Mouse (Mus musculus) hindbrain, embryonic 12.5 days (tissue): ENCODE results near the gene Synpo2l. TPM values are rescaled to one million over a fixed set of nuclear protein-coding genes. Genes with fewer than 3 reads are reported as not detected.

Experiments
- ATAC-seq: fragments of 200-750 bp; cut with Nextera tagmentation; 2 replicates; pipeline ENCODE4 v1.8.0; 2017; ENCODE audit warnings: moderate TSS enrichment; ENCODE audit not compliant: low FRiP score
- H3K27ac ChIP-seq: fragments of 300-500 bp; sonication (generic); 2 replicates; pipeline ENCODE4 v1.5.1; 2016; ENCODE audit warnings: mild to moderate bottlenecking
- H3K27me3 ChIP-seq: fragments of 300-500 bp; sonication (generic); 2 replicates; pipeline ENCODE4 v1.6.1; 2016; ENCODE audit warnings: mild to moderate bottlenecking
- H3K36me3 ChIP-seq: fragments of 300-500 bp; sonication (generic); 2 replicates; pipeline ENCODE4 v1.6.1; 2016; ENCODE audit warnings: mild to moderate bottlenecking
- H3K4me1 ChIP-seq: fragments of 300-500 bp; sonication (generic); 2 replicates; pipeline ENCODE4 v1.6.1; 2016
- H3K4me2 ChIP-seq: fragments of 300-500 bp; sonication (generic); replicated peaks from 2 replicates; pipeline ENCODE4 v1.6.1; 2016; ENCODE audit warnings: mild to moderate bottlenecking
- H3K4me3 ChIP-seq: fragments of 300-500 bp; sonication (generic); 2 replicates; pipeline ENCODE4 v1.5.1; 2016; ENCODE audit warnings: mild to moderate bottlenecking
- H3K9ac ChIP-seq: fragments of 300-500 bp; sonication (generic); 2 replicates; pipeline ENCODE4 v1.6.1; 2016; ENCODE audit warnings: mild to moderate bottlenecking, moderate library complexity
- H3K9me3 ChIP-seq: fragments of 300-500 bp; sonication (generic); replicated peaks from 2 replicates; pipeline ENCODE4 v1.6.1; 2016; ENCODE audit warnings: mild to moderate bottlenecking
- WGBS: fragments of 180-500 bp; shearing (Covaris S2); methylation state at CpG from one replicate; pipeline ENCODE4 v1.1.7; 2016; 5-methylcytosine and 5-hydroxymethylcytosine counted together
- polyA plus RNA-seq: library from polyadenylated mRNA; unstranded; fragments of >200 nt; fragmentation: Nextera tagmentation; extraction: Ambion mirVana; gene quantifications from 2 replicates; pipeline ENCODE4 v1.2.1, GENCODE M21; 2016

The Synpo2l gene
- polyA plus RNA-seq, 1 experiment from 2014 or later, result 0.85 TPM

GRCm38 (mm10) chr14:20673735-20674063, 5.5 kb upstream of the Synpo2l start:
- Histone ChIP-seq H3K9me3 (no peaks in the 10 kb centered on the region), H3K27me3 (0 out of 2 replicates have a peak, but pooled peaks cover 8% of the 10 kb centered on the region), H3K4me2 (peak overlapping the region; percentile 86), H3K27ac (peak overlapping the region; percentile 74), H3K4me1 (peaks cover 13% of the 10 kb centered on the region), H3K36me3 (peaks cover 27% of the 10 kb centered on the region), H3K4me3 (peak overlapping the region; percentile 73), H3K9ac (0 out of 2 replicates have a peak overlapping the region, but pooled peaks have one; percentile 23)
- peak; percentile 82 for ATAC-seq
- 12% methylated on average over 13 of the region's 13 CpGs for WGBS

DNA sequence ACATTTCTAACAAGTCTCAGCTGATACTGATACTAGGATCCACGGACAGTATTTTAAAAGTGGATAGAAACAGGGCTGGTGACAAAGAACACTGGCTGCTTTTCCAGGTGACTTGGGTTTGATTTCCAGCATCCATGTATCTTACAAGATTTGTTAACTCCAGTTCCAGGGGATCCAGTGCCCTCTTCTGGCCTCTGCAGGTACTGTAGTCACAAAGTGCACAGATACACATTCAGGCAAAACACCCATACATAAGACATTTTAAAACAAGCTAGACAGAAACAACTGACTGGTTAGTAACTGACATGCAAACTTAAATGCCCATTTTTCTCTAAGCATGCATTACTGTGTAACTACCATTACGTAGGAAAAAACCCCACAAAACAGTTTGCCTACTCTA, 4.8 kb upstream of the Synpo2l start:
- Histone ChIP-seq H3K4me1 (peaks cover 13% of the 10 kb centered on the region), H3K36me3 (peaks cover 20% of the 10 kb centered on the region), H3K27ac (no peak overlapping the region), H3K4me3 (no peak overlapping the region), H3K27me3 (peaks cover 14% of the 10 kb centered on the region; the same call in 1 of the 2 replicates), H3K4me2 (no peak overlapping the region), H3K9me3 (no peaks in the 10 kb centered on the region), H3K9ac (no peak overlapping the region)
- 90% methylated on average over 2 of the region's 2 CpGs for WGBS
- ATAC-seq, result no peak

DNA sequence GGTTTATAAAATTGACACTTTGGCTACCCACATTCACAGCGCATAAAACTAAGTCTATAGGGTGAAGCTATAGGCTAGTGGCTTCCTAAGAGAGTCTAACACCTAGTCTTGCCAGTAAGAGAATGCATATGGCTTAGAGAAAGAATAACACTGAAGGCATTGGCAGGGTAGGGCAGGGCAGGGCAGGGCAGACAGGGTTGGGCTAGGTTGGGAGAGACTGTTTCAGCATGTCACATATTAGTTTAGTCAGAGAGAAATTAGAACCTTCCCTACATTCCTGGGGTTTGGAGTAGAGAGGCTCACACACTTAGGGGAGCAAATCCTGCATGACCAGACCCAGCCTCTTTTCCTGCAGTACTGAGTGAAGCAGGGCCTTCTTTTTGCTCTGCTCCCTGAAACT, 685 bp downstream of the Synpo2l start:
- Histone ChIP-seq H3K27ac (no peak overlapping the region), H3K9ac (no peak overlapping the region), H3K4me2 (no peak overlapping the region), H3K27me3 (peaks cover 43% of the 10 kb centered on the region), H3K9me3 (no peaks in the 10 kb centered on the region), H3K4me3 (no peak overlapping the region), H3K4me1 (peaks cover 2% of the 10 kb centered on the region; the same call in 1 of the 2 replicates), H3K36me3 (no peaks in the 10 kb centered on the region)
- ATAC-seq, result no peak
- 64% methylated on average over 1 of the region's 1 CpGs for WGBS

GRCm38 (mm10) chr14:20664436-20664835, 3.7 kb downstream of the Synpo2l start:
- 57% methylated on average over 3 of the region's 3 CpGs for WGBS
- H3K4me3 ChIP-seq, result no peak overlapping the region
- no peak overlapping the region for H3K27ac ChIP-seq
- H3K27me3 ChIP-seq, result peaks cover 45% of the 10 kb centered on the region
- no peak overlapping the region for H3K4me2 ChIP-seq
- no peak overlapping the region for H3K9ac ChIP-seq
- no peak for ATAC-seq
- H3K9me3 ChIP-seq, result no peaks in the 10 kb centered on the region
- H3K36me3 ChIP-seq, result no peaks in the 10 kb centered on the region
- H3K4me1 ChIP-seq, result peaks cover 12% of the 10 kb centered on the region; the same call in 1 of the 2 replicates

GRCm38 (mm10) chr14:20663601-20664000, 4.6 kb downstream of the Synpo2l start:
- Histone ChIP-seq H3K27me3 (peaks cover 39% of the 10 kb centered on the region), H3K9me3 (no peaks in the 10 kb centered on the region), H3K4me2 (no peak overlapping the region), H3K4me1 (peaks cover 12% of the 10 kb centered on the region; the same call in 1 of the 2 replicates), H3K27ac (no peak overlapping the region), H3K4me3 (no peak overlapping the region), H3K36me3 (no peaks in the 10 kb centered on the region), H3K9ac (no peak overlapping the region)
- ATAC-seq, result no peak
- 66% methylated on average over 2 of the region's 2 CpGs for WGBS

- H3K4me2 ChIP-seq, result no peak overlapping the region
- peaks cover 12% of the 10 kb centered on the region; the same call in 1 of the 2 replicates for H3K4me1 ChIP-seq
- no peak overlapping the region for H3K4me3 ChIP-seq
- no peak overlapping the region for H3K27ac ChIP-seq
- 86% methylated on average over 3 of the region's 3 CpGs for WGBS
- no peak overlapping the region for H3K9ac ChIP-seq
- ATAC-seq, result no peak
- no peaks in the 10 kb centered on the region for H3K9me3 ChIP-seq
- H3K27me3 ChIP-seq, result peaks cover 30% of the 10 kb centered on the region
- no peaks in the 10 kb centered on the region for H3K36me3 ChIP-seq
These were observed 5.4 kb downstream of the Synpo2l start for GRCm38 (mm10) chr14:20662740-20663139.

- H3K27ac ChIP-seq, result peak overlapping the region; percentile 85
- no peaks in the 10 kb centered on the region for H3K9me3 ChIP-seq
- peak overlapping the region; percentile 87 for H3K4me2 ChIP-seq
- peak; percentile 61 for ATAC-seq
- H3K4me1 ChIP-seq, result peaks cover 12% of the 10 kb centered on the region; the same call in 1 of the 2 replicates
- H3K27me3 ChIP-seq, result peaks cover 27% of the 10 kb centered on the region
- no peaks in the 10 kb centered on the region for H3K36me3 ChIP-seq
- WGBS, result 9% methylated on average over 19 of the region's 19 CpGs
- H3K4me3 ChIP-seq, result peak overlapping the region; percentile 59
- H3K9ac ChIP-seq, result peak overlapping the region; percentile 73
These were observed 6.4 kb downstream of the Synpo2l start for GRCm38 (mm10) chr14:20661661-20662331.

- peak overlapping the region; percentile 59 for H3K4me3 ChIP-seq
- peaks cover 12% of the 10 kb centered on the region; the same call in 1 of the 2 replicates for H3K4me1 ChIP-seq
- peak overlapping the region; percentile 73 for H3K9ac ChIP-seq
- H3K27me3 ChIP-seq, result peaks cover 23% of the 10 kb centered on the region
- WGBS, result 2% methylated on average over 52 of the region's 52 CpGs
- H3K27ac ChIP-seq, result peak overlapping the region; percentile 85
- no peaks in the 10 kb centered on the region for H3K9me3 ChIP-seq
- H3K4me2 ChIP-seq, result peak overlapping the region; percentile 87
- H3K36me3 ChIP-seq, result no peaks in the 10 kb centered on the region
- ATAC-seq, result peak; percentile 86
These were observed 7.1 kb downstream of the Synpo2l start for GRCm38 (mm10) chr14:20660827-20661660.

GRCm38 (mm10) chr14:20659687-20660086, 8.5 kb downstream of the Synpo2l start:
- Histone ChIP-seq H3K9me3 (no peaks in the 10 kb centered on the region), H3K27me3 (peaks cover 15% of the 10 kb centered on the region), H3K4me1 (peaks cover 12% of the 10 kb centered on the region; the same call in 1 of the 2 replicates), H3K4me2 (no peak overlapping the region), H3K36me3 (no peaks in the 10 kb centered on the region), H3K4me3 (no peak overlapping the region), H3K9ac (no peak overlapping the region), H3K27ac (no peak overlapping the region)
- WGBS, result 96% methylated on average over 7 of the region's 7 CpGs
- ATAC-seq, result no peak

GRCm38 (mm10) chr14:20658902-20659301, 9.3 kb downstream of the Synpo2l start:
- no peak for ATAC-seq
- H3K36me3 ChIP-seq, result no peaks in the 10 kb centered on the region
- H3K4me2 ChIP-seq, result no peak overlapping the region
- H3K4me1 ChIP-seq, result peaks cover 10% of the 10 kb centered on the region; the same call in 1 of the 2 replicates
- 84% methylated on average over 6 of the region's 6 CpGs for WGBS
- no peak overlapping the region for H3K9ac ChIP-seq
- no peak overlapping the region for H3K4me3 ChIP-seq
- peaks cover 15% of the 10 kb centered on the region for H3K27me3 ChIP-seq
- H3K27ac ChIP-seq, result no peak overlapping the region
- H3K9me3 ChIP-seq, result no peaks in the 10 kb centered on the region

DNA sequence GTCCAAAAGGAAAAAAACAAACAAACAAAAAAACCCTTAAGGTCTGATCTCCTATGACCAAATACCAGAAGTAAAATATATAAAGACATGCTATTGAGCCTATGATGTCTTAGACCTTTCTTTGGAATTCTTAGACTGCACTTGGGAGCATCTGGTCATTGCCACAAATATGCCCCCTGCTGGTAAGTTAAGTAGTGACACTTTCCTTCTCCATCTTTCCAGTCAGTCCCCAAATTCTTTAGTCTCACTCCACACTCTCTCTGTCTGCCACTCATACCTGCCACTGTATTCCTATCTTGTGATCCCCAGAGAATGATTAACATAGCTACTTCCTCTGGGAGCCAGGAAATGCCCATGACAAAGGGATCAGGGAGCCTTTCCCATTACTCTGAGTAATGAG, 9.8 kb downstream of the Synpo2l start:
- Histone ChIP-seq H3K4me1 (peaks cover 10% of the 10 kb centered on the region; the same call in 1 of the 2 replicates), H3K9ac (no peak overlapping the region), H3K27me3 (peaks cover 12% of the 10 kb centered on the region), H3K4me2 (no peak overlapping the region), H3K4me3 (no peak overlapping the region), H3K27ac (no peak overlapping the region), H3K9me3 (no peaks in the 10 kb centered on the region), H3K36me3 (no peaks in the 10 kb centered on the region)
- no peak for ATAC-seq

GRCm38 (mm10) chr14:20656361-20656760, 11.8 kb downstream of the Synpo2l start, which contains the start of gene Myoz1:
Gene Myoz1 (minus strand): TSS chr14:20656540.
- Histone ChIP-seq H3K4me3 (no peak within 1 kb of the TSS), H3K27me3 (no peaks in the 10 kb centered on the region), H3K4me1 (no peaks in the 10 kb centered on the region; the same call in 1 of the 2 replicates), H3K4me2 (no peak within 1 kb of the TSS), H3K36me3 (no peaks in the 10 kb centered on the region), H3K9ac (no peak within 1 kb of the TSS), H3K9me3 (no peaks in the 10 kb centered on the region), H3K27ac (no peak within 1 kb of the TSS)
- ATAC-seq, result no peak
- WGBS, result 36% methylated on average over 11 of the region's 11 CpGs
